Mouse (Mus musculus) skeletal muscle tissue, postnatal 0 days (tissue): ENCODE data around the gene Olfr679. TPM values are rescaled to one million over a fixed set of nuclear protein-coding genes. Genes with fewer than 3 reads are reported as not detected.

Experiments
- polyA plus RNA-seq: library from polyadenylated mRNA; unstranded; fragments of >200 nt; fragmentation: Nextera tagmentation; extraction: Ambion mirVana; gene quantifications from 2 replicates; pipeline ENCODE4 v1.2.1, GENCODE M21; 2015

Olfr679 gene
- not detected in 2 replicates for polyA plus RNA-seq

DNA sequence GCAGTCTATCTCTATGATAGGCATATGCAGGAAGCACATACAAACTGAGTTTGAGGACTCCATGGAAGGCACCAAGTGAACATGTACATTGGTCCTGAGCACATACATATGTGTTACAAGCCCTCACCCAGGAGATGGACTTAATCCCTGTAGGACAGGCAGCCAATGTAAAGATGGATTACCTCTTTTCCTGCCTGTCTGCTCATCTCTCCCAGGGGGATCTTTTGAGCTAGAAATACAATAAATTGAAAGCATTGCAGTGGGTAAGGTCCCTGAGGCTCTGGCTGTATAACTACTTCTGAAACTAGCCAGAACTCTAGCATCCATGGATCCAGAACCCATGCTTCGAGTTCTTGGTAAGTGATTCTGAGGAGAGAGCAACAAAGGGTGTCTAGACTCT, at the start of gene Olfr679:
TSS of gene Olfr679 (plus strand) at position 301 of the 400 bp plus-strand sequence.

DNA sequence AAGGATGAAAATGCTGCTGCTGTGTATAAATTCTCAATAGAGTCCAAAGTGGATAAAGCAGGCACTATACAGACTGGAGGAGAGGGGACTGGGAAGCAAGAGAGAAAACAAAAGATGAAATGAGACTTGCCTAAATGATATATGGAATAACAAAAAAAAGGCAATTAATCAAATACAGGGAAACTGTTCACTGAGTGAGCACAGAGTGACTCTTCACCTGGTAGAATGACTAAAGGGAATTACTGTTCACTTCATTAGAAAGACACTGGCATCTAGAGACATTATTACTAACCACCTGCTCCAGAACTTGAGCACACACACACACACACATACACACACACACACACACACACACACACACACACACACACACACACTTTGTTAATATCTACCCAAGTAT, 48.6 kb upstream of the Olfr679 start, which contains the start of gene Olfr676:
TSS of gene Olfr676 (plus strand) at position 301 of the 400 bp plus-strand sequence.

GRCm38 (mm10) chr7:105064175-105064574, 16.8 kb upstream of the Olfr679 start, which contains the start of gene Olfr678:
Gene Olfr678, plus strand, starts transcription at chr7:105064475.

GRCm38 (mm10) chr7:105092717-105093116, 11.7 kb downstream of the Olfr679 start, which contains the start of gene Olfr680-ps1:
Gene Olfr680-ps1, minus strand, starts transcription at chr7:105092817.

DNA sequence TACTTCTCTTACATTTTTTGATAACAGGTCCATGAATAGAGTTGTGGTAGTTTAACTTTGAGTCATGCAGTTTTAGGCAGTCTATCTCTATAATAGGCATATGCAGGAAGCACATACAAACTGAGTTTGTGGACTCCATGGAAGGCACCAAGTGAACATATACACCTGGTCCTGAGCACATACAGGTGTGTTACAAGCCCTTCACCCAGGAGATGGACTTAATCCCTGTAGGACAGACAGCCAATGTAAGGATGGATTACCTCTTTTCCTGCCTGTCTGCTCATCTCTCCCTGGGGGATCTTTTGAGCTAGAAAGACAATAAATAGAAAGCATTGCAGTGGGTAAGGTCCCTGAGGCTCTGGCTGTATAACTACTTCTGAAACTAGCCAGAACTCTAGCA, 35.5 kb downstream of the Olfr679 start, which contains the start of gene Olfr681:
TSS of gene Olfr681 (plus strand) at position 301 of the 400 bp plus-strand sequence.

Other genes starting within 250 kb of the Olfr679 start
- gene Usp17lb, start 238.6 kb upstream of the Olfr679 start, polyA plus RNA-seq = not detected in 2 replicates
- not detected in 2 replicates for gene Usp17la, start 224.2 kb upstream of the Olfr679 start, polyA plus RNA-seq
- not detected in 2 replicates for gene Olfr665, start 203.2 kb upstream of the Olfr679 start, polyA plus RNA-seq
- gene Olfr666, start 185.3 kb upstream of the Olfr679 start, polyA plus RNA-seq = not detected in 2 replicates
- not detected in 2 replicates for gene Olfr667, start 159.7 kb upstream of the Olfr679 start, polyA plus RNA-seq
- not detected in 2 replicates for gene Olfr668, start 153.1 kb upstream of the Olfr679 start, polyA plus RNA-seq
- not detected in 2 replicates for gene Olfr669, start 147.0 kb upstream of the Olfr679 start, polyA plus RNA-seq
- gene Olfr670, start 118.6 kb upstream of the Olfr679 start, polyA plus RNA-seq = not detected in 2 replicates
- gene Olfr671, start 102.1 kb upstream of the Olfr679 start, polyA plus RNA-seq = not detected in 2 replicates
- gene Olfr672, start 79.2 kb upstream of the Olfr679 start, polyA plus RNA-seq = not detected in 2 replicates
- not detected in 2 replicates for gene Olfr675, start 52.7 kb upstream of the Olfr679 start, polyA plus RNA-seq
- gene Olfr676, start 48.5 kb upstream of the Olfr679 start, polyA plus RNA-seq = not detected in 2 replicates
- not detected in 2 replicates for gene Olfr677, start 29.8 kb upstream of the Olfr679 start, polyA plus RNA-seq
- not detected in 2 replicates for gene Olfr678, start 16.7 kb upstream of the Olfr679 start, polyA plus RNA-seq
- not detected in 2 replicates for gene Olfr680-ps1, start 11.6 kb downstream of the Olfr679 start, polyA plus RNA-seq
- gene Olfr681, start 35.6 kb downstream of the Olfr679 start, polyA plus RNA-seq = not detected in 2 replicates
- gene Olfr683, start 65.8 kb downstream of the Olfr679 start, polyA plus RNA-seq = not detected in 2 replicates
- gene Olfr684, start 82.4 kb downstream of the Olfr679 start, polyA plus RNA-seq = not detected in 2 replicates
- not detected in 2 replicates for gene Olfr685, start 104.8 kb downstream of the Olfr679 start, polyA plus RNA-seq
- gene Olfr686, start 126.3 kb downstream of the Olfr679 start, polyA plus RNA-seq = not detected in 2 replicates
- not detected in 2 replicates for gene Olfr688, start 206.9 kb downstream of the Olfr679 start, polyA plus RNA-seq
- not detected in 2 replicates for gene Olfr689, start 230.0 kb downstream of the Olfr679 start, polyA plus RNA-seq